13 mouse cellular contexts compared by ENCODE assay signal in genomic region chr2:167275856-167276255, GRCm38 (mm10). TPM values are rescaled to one million over a fixed set of nuclear protein-coding genes. Genes with fewer than 3 reads are reported as not detected.
DNase-seq lines count a peak whose midpoint lies in the region; ATAC-seq lines count a peak whose summit lies in the region.
"Had no signal": no experiment of that assay in that cellular context is flagged by ENCODE, and none has a peak within 500 bp of the region (broad histone marks: within the 10 kb centered on the region; RNA-seq: fewer than 3 reads in every experiment).

No protein-coding gene starts in this region.

- ATAC-seq in kidney, embryonic 16.5 days (ENCODE audit: low FRiP score, low TSS enrichment), result no peak
- ATAC-seq in forebrain, embryonic 12.5 days (ENCODE audit: low FRiP score), result no peak

- 84% methylated on average over 10 of the region's 10 CpGs for WGBS in kidney, embryonic 16.5 days
- 87% methylated on average over 10 of the region's 10 CpGs for WGBS in forebrain, embryonic 12.5 days

- H3K9ac ChIP-seq in kidney, embryonic 16.5 days (replicated peaks; ENCODE audit: low read length), result no peak overlapping the region
- no peak overlapping the region for H3K9ac ChIP-seq in forebrain, embryonic 12.5 days
- H3K9ac ChIP-seq: embryonic facial prominence, embryonic 15.5 days; liver, embryonic 15.5 days had no signal

- peak; percentile 1 for DNase-seq in adrenal gland, postnatal 10 days
- no peak for DNase-seq in adrenal gland, adult 18-20 months (ENCODE audit: low spot score in 2 of 2)
- peak; percentile 7 for DNase-seq in kidney, postnatal 10 days
- DNase-seq in spleen, postnatal 4 days (ENCODE audit: low spot score in 2 of 2), result peak; percentile 7 to 35
- no peak for DNase-seq in spleen, adult 12 weeks (ENCODE audit: low spot score)
- peak; percentile 14 to 54 for DNase-seq in urinary bladder, postnatal 4 days (ENCODE audit: low spot score in 2 of 2)

- H3K27me3 ChIP-seq in kidney, embryonic 16.5 days (ENCODE audit: insufficient read depth, low read length), result no peaks in the 10 kb centered on the region
- peaks cover 4% of the 10 kb centered on the region; the same call in 1 of the 2 replicates for H3K27me3 ChIP-seq in forebrain, embryonic 12.5 days

- no peak overlapping the region for H3K4me3 ChIP-seq in kidney, embryonic 16.5 days (ENCODE audit: low read length)
- H3K4me3 ChIP-seq in forebrain, embryonic 12.5 days (replicated peaks), result no peak overlapping the region
- H3K4me3 ChIP-seq: embryonic facial prominence, embryonic 15.5 days; limb, embryonic 10.5 days; liver, embryonic 15.5 days had no signal

- H3K4me2 ChIP-seq in kidney, embryonic 16.5 days (replicated peaks; ENCODE audit: low read depth, low read length), result no peak overlapping the region
- H3K4me2 ChIP-seq in forebrain, embryonic 12.5 days, result no peak overlapping the region
- H3K4me2 ChIP-seq: embryonic facial prominence, embryonic 15.5 days; liver, embryonic 15.5 days had no signal

- no peaks in the 10 kb centered on the region for H3K9me3 ChIP-seq in kidney, embryonic 16.5 days (ENCODE audit: low read length)
- H3K9me3 ChIP-seq in forebrain, embryonic 12.5 days, result no peaks in the 10 kb centered on the region
- H3K9me3 ChIP-seq: embryonic facial prominence, embryonic 15.5 days; G1E; limb, embryonic 10.5 days; liver, embryonic 15.5 days had no signal

- no peaks in the 10 kb centered on the region for H3K4me1 ChIP-seq in kidney, embryonic 16.5 days (ENCODE audit: insufficient read depth, low read length)
- H3K4me1 ChIP-seq in forebrain, embryonic 12.5 days, result no peaks in the 10 kb centered on the region; the same call in 1 of the 2 replicates
- H3K4me1 ChIP-seq: liver, embryonic 15.5 days had no signal

- no peaks in the 10 kb centered on the region for H3K36me3 ChIP-seq in kidney, embryonic 16.5 days (ENCODE audit: insufficient read depth, low read length)
- no peaks in the 10 kb centered on the region for H3K36me3 ChIP-seq in forebrain, embryonic 12.5 days (replicated peaks)
- H3K36me3 ChIP-seq: embryonic facial prominence, embryonic 15.5 days; G1E; limb, embryonic 10.5 days; liver, embryonic 15.5 days had no signal

- H3K27ac ChIP-seq in kidney, embryonic 16.5 days (ENCODE audit: low read length), result no peak overlapping the region
- H3K27ac ChIP-seq in forebrain, embryonic 12.5 days, result no peak overlapping the region
- H3K27ac ChIP-seq: embryonic facial prominence, embryonic 15.5 days; limb, embryonic 10.5 days; liver, embryonic 15.5 days had no signal

RNA-seq across cellular contexts. Expression of gene Ptgis, which starts 35.5 kb away (rescaled TPM):
- 10 to 100 TPM; 18.7 to 23.3 TPM for total RNA-seq in adrenal gland, postnatal 10 days (2021)
- total RNA-seq in adrenal gland, adult 18-20 months (2021), result 10 to 100 TPM; 19.3 to 31.8 TPM
- 18.4 and 20.6 TPM in 2 replicates for polyA plus RNA-seq in kidney, embryonic 16.5 days (2015; fragmentation: Nextera tagmentation; extraction: Ambion mirVana)
- 4.8 and 6.0 TPM in 2 replicates for polyA plus RNA-seq in forebrain, embryonic 12.5 days (2016; fragmentation: Nextera tagmentation; extraction: Ambion mirVana)
- total RNA-seq: G1E; megakaryocyte-erythroid progenitor cell, adult 5-6 weeks had no signal
- polyA plus RNA-seq: G1E had no signal

Comparison
In these comparisons a context has a peak if more than half of its experiments do, and no peak if none do; other contexts are left out.
1. DNase-seq: peak in adrenal gland, postnatal 10 days (single experiment), kidney, postnatal 10 days (single experiment), spleen, postnatal 4 days (2 of 2) and urinary bladder, postnatal 4 days (2 of 2); none in adrenal gland, adult 18-20 months (0 of 2) and spleen, adult 12 weeks (single experiment).